Mouse (Mus musculus) CH12.LX (cell line): ENCODE measurements around the gene Dagla. TPM values are rescaled to one million over a fixed set of nuclear protein-coding genes. Genes with fewer than 3 reads are reported as not detected.
A peak's percentile ranks its signal among the peaks of the same experiment; 100 is the strongest.

Source experiments
- DNase-seq: peaks from one replicate; pipeline ENCODE4 v3.0.0-alpha.2; 2013; ENCODE audit errors: extremely low read depth
- H3K27ac ChIP-seq: 2 replicates; pipeline ENCODE4 v1.5.1; 2012; ENCODE audit warnings: low read depth, mild to moderate bottlenecking, control low read depth, moderate library complexity; ENCODE audit not compliant: insufficient read depth
- H3K27me3 ChIP-seq: replicated peaks from 2 replicates; pipeline ENCODE3; 2012; ENCODE audit warnings: inconsistent platforms
- H3K36me3 ChIP-seq, 2 experiments: replicated peaks in 1 of 2; 2 replicates each; pipeline versions ENCODE3 to v1.6.1; 2012; ENCODE audit warnings: inconsistent platforms in 1 of 2, low read length in 1 of 2, mild to moderate bottlenecking in 1 of 2, mixed read lengths in 1 of 2, moderate library complexity in 1 of 2; ENCODE audit not compliant: control insufficient read depth in 1 of 2, insufficient read depth in 1 of 2
- H3K4me1 ChIP-seq, 2 experiments: 2 replicates each; pipeline ENCODE4 v1.6.1; 2012; ENCODE audit warnings: inconsistent platforms in 1 of 2, moderate library complexity in 1 of 2; ENCODE audit not compliant: insufficient read depth in 2 of 2, control insufficient read depth in 1 of 2
- H3K4me2 ChIP-seq: 2 replicates; pipeline ENCODE4 v1.6.1; 2012; ENCODE audit warnings: low read depth, mild to moderate bottlenecking, control low read depth; ENCODE audit not compliant: poor library complexity, insufficient read depth, severe bottlenecking
- H3K4me3 ChIP-seq, 3 experiments: fragments of 150-350 bp in 1 of 3; sonication (generic) in 1 of 3; replicated peaks in 1 of 3; 2 replicates each; pipeline versions ENCODE3 to v1.5.1; 2011 to 2012; ENCODE audit warnings: low read depth in 2 of 3, low read length in 2 of 3, mild to moderate bottlenecking in 2 of 3, moderate library complexity in 2 of 3, control low read depth in 1 of 3, improper control_type of control experiment in 1 of 3, inconsistent platforms in 1 of 3, mixed read lengths in 1 of 3; ENCODE audit not compliant: poor library complexity in 1 of 3
- H3K79me2 ChIP-seq: replicated peaks from 2 replicates; pipeline ENCODE4 v1.6.1; 2012; ENCODE audit warnings: mild to moderate bottlenecking, moderate library complexity; ENCODE audit not compliant: control insufficient read depth, poor library complexity, insufficient read depth, severe bottlenecking; ENCODE audit errors: extremely low read depth
- H3K9ac ChIP-seq: 2 replicates; pipeline ENCODE4 v1.6.1; 2012; ENCODE audit warnings: low read depth, mild to moderate bottlenecking, control low read depth, moderate library complexity; ENCODE audit not compliant: insufficient read depth
- H3K9me3 ChIP-seq: replicated peaks from 2 replicates; pipeline ENCODE3; 2012; ENCODE audit warnings: low read length, inconsistent platforms, mixed read lengths
- BHLHE40 ChIP-seq: IDR thresholded peaks from 2 replicates; pipeline ENCODE4 v1.6.1; 2011; ENCODE audit warnings: mild to moderate bottlenecking, low read depth, low read length, improper control_type of control experiment
- CHD1 ChIP-seq: IDR thresholded peaks from 2 replicates; pipeline ENCODE4 v1.6.1; 2012; ENCODE audit warnings: low read depth, low read length, improper control_type of control experiment, inconsistent platforms
- CHD2 ChIP-seq: IDR thresholded peaks from 2 replicates; pipeline ENCODE4 v1.6.1; 2011; ENCODE audit warnings: low read length, improper control_type of control experiment
- CTCF ChIP-seq, 2 experiments: IDR thresholded peaks in 1 of 2; conservative IDR thresholded peaks in 1 of 2; 2 replicates each; pipeline ENCODE4 v1.5.1; 2011 to 2012; ENCODE audit warnings: low read depth in 2 of 2, low read length in 2 of 2, improper control_type of control experiment in 1 of 2, inconsistent platforms in 1 of 2, mild to moderate bottlenecking in 1 of 2, moderate library complexity in 1 of 2
- E2F4 ChIP-seq: IDR thresholded peaks from 2 replicates; pipeline ENCODE4 v1.6.1; 2011; ENCODE audit warnings: low read depth, low read length, improper control_type of control experiment; ENCODE audit not compliant: insufficient replicate concordance
- ELF1 ChIP-seq: IDR thresholded peaks from 2 replicates; pipeline ENCODE4 v1.6.1; 2014; ENCODE audit warnings: low read depth, mild to moderate bottlenecking, inconsistent platforms, low read length, improper control_type of control experiment
- GABPA ChIP-seq: IDR thresholded peaks from 2 replicates; pipeline ENCODE4 v1.6.1; 2012; ENCODE audit warnings: low read depth, low read length, improper control_type of control experiment, inconsistent platforms; ENCODE audit not compliant: insufficient replicate concordance
- HCFC1 ChIP-seq: IDR thresholded peaks from 2 replicates; pipeline ENCODE4 v1.6.1; 2012; ENCODE audit warnings: low read depth, mild to moderate bottlenecking, inconsistent platforms, low read length, improper control_type of control experiment
- JUN ChIP-seq: IDR thresholded peaks from 2 replicates; pipeline ENCODE4 v1.6.1; 2011; ENCODE audit warnings: low read depth, mild to moderate bottlenecking, low read length, improper control_type of control experiment, moderate library complexity; ENCODE audit not compliant: insufficient read depth
- JUND ChIP-seq: conservative IDR thresholded peaks from 2 replicates; pipeline ENCODE4 v1.6.1; 2011; ENCODE audit warnings: low read depth, low read length, improper control_type of control experiment
- MAZ ChIP-seq: IDR thresholded peaks from 2 replicates; pipeline ENCODE4 v1.6.1; 2012; ENCODE audit warnings: low read depth, mild to moderate bottlenecking, inconsistent platforms, low read length, improper control_type of control experiment, moderate library complexity
- NELFE ChIP-seq: IDR thresholded peaks from 2 replicates; pipeline ENCODE4 v1.6.1; 2011; ENCODE audit warnings: low read depth, low read length, improper control_type of control experiment
- PAX5 ChIP-seq: IDR thresholded peaks from 2 replicates; pipeline ENCODE4 v1.6.1; 2012; ENCODE audit warnings: low read length, inconsistent platforms, mixed read lengths
- POLR2AphosphoS2 ChIP-seq: IDR thresholded peaks from 2 replicates; pipeline ENCODE4 v1.6.1; 2011; ENCODE audit warnings: low read depth, low read length, improper control_type of control experiment
- SIN3A ChIP-seq: IDR thresholded peaks from 2 replicates; pipeline ENCODE4 v1.6.1; 2012; ENCODE audit warnings: low read length, improper control_type of control experiment, inconsistent platforms
- SMC3 ChIP-seq: IDR thresholded peaks from 2 replicates; pipeline ENCODE4 v1.6.1; 2011; ENCODE audit warnings: low read depth, low read length, improper control_type of control experiment
- UBTF ChIP-seq: IDR thresholded peaks from 2 replicates; pipeline ENCODE4 v1.6.1; 2012; ENCODE audit warnings: low read depth, mild to moderate bottlenecking, inconsistent platforms, low read length, improper control_type of control experiment, moderate library complexity
- USF1 ChIP-seq: IDR thresholded peaks from 2 replicates; pipeline ENCODE4 v1.6.1; 2014; ENCODE audit warnings: low read depth, mild to moderate bottlenecking, inconsistent platforms, low read length, improper control_type of control experiment
- ZC3H11A ChIP-seq: IDR thresholded peaks from 2 replicates; pipeline ENCODE4 v1.6.1; 2012; ENCODE audit warnings: low read depth, mild to moderate bottlenecking, inconsistent platforms, low read length, improper control_type of control experiment
- ZMIZ1 ChIP-seq: IDR thresholded peaks from 2 replicates; pipeline ENCODE4 v1.6.1; 2012; ENCODE audit warnings: low read depth, mild to moderate bottlenecking, inconsistent platforms, low read length, improper control_type of control experiment
- ZNF384 ChIP-seq: IDR thresholded peaks from 2 replicates; pipeline ENCODE4 v1.6.1; 2012; ENCODE audit warnings: low read depth, low read length, improper control_type of control experiment, inconsistent platforms
- dilution Hi-C: fragments of 300-500 bp; cut with MboI; formaldehyde crosslinking; loops from 2 replicates; pipeline ENCODE4 v1.14.3; 2020; ENCODE audit warnings: low sequenced_read_pairs; ENCODE audit not compliant: extremely low pct_unique_long_range_greater_than_20kb, extremely low pct_ligation_motif_present
- in situ Hi-C: fragments of 300-500 bp; cut with MboI; formaldehyde crosslinking; loops from 3 replicates; pipeline ENCODE4 v1.14.3; 2019; ENCODE audit warnings: low sequenced_read_pairs, low pct_ligation_motif_present, low pct_unique_long_range_greater_than_20kb, mixed read lengths
- polyA plus RNA-seq: library from polyadenylated mRNA; unstranded; fragments of >175 nt; gene quantifications from 2 replicates; pipeline ENCODE4 v1.2.1, GENCODE M21; 2012; ENCODE audit warnings: low read depth; ENCODE audit not compliant: insufficient read length
- total RNA-seq, 2 experiments: library from RNA; depleted of rRNA; stranded (reverse); fragments of 300-350 nt in 1 of 2; fragments of >200 nt in 1 of 2; gene quantifications; 2 replicates each; pipeline ENCODE4 v1.2.3; 2012 to 2014

Gene Dagla
- total and polyA plus RNA-seq, 3 experiments = 0.21 to 0.55 TPM; not detected in 1

- no peaks in the 10 kb centered on the region for H3K79me2 ChIP-seq
- no peak within 1 kb of the TSS for H3K9ac ChIP-seq
- in situ Hi-C loops = no loop called here
- no peak within 1 kb of the TSS for H3K27ac ChIP-seq
- peaks cover 0 to 3% of the 10 kb centered on the region in 2 experiments; a peak in 2 of 4 replicates for H3K4me1 ChIP-seq
- peak within 1 kb of the TSS in 1 of 3 experiments; percentile 41 for H3K4me3 ChIP-seq
- TF ChIP-seq JUN (no peak), SMC3 (peak; percentile 36), CTCF (conservative IDR thresholded peaks at IDR 0.05 in 1 of 2, IDR thresholded peaks at IDR 0.05 in 1 of 2; ENCODE audit: low read depth in 2 of 2, low read length in 2 of 2) (peak in 1 of 2 experiments; percentile 99; a peak in 2 of 4 replicates)
- TF ChIP-seq, all 38 proteins: peak for 2
- DNase-seq = no peak
- Histone ChIP-seq H3K27me3 (peaks cover 61% of the 10 kb centered on the region), H3K9me3 (no peaks in the 10 kb centered on the region), H3K36me3 (no peaks in the 10 kb centered on the region), H3K4me2 (peak within 1 kb of the TSS; percentile 27; the same call in 1 of the 2 replicates)
- dilution Hi-C loops = no loop called here
These were observed 63.9 kb downstream of the Dagla start, which contains the start of gene Myrf for GRCm38 (mm10) chr19:10240654-10241305. Gene Myrf, minus strand, starts transcription at chr19:10240748.

- Histone ChIP-seq H3K4me1 (peaks cover 0 to 3% of the 10 kb centered on the region in 2 experiments; a peak in 2 of 4 replicates), H3K9me3 (no peaks in the 10 kb centered on the region), H3K4me2 (peak overlapping the region; percentile 27; the same call in 1 of the 2 replicates), H3K27me3 (peaks cover 64% of the 10 kb centered on the region), H3K27ac (no peak overlapping the region), H3K36me3 (no peaks in the 10 kb centered on the region), H3K79me2 (no peaks in the 10 kb centered on the region), H3K9ac (no peak overlapping the region), H3K4me3 (peak overlapping the region in 1 of 3 experiments; percentile 41)
- dilution Hi-C loops (no loop called here), in situ Hi-C loops (no loop called here)
- DNase-seq = no peak
- TF ChIP-seq ZNF384 = no peak
- TF ChIP-seq CTCF (conservative IDR thresholded peaks at IDR 0.05 in 1 of 2, IDR thresholded peaks at IDR 0.05 in 1 of 2; ENCODE audit: low read depth in 2 of 2, low read length in 2 of 2) = no peak
- no peak for TF ChIP-seq ZC3H11A
- TF ChIP-seq SIN3A = no peak
- no peak for TF ChIP-seq JUND
- no peak for TF ChIP-seq BHLHE40
- TF ChIP-seq PAX5 = no peak
- TF ChIP-seq ZMIZ1 = no peak
- TF ChIP-seq POLR2AphosphoS2 = no peak
These were observed 64.6 kb downstream of the Dagla start for GRCm38 (mm10) chr19:10239975-10240653.

GRCm38 (mm10) chr19:10239419-10239818, 65.3 kb downstream of the Dagla start:
- DNase-seq = no peak
- Histone ChIP-seq H3K4me2 (no peak overlapping the region), H3K27me3 (peaks cover 66% of the 10 kb centered on the region), H3K4me1 (no peaks in the 10 kb centered on the region), H3K4me3 (no peak overlapping the region), H3K9ac (no peak overlapping the region), H3K27ac (no peak overlapping the region), H3K9me3 (no peaks in the 10 kb centered on the region), H3K79me2 (no peaks in the 10 kb centered on the region), H3K36me3 (no peaks in the 10 kb centered on the region)
- dilution Hi-C loops (no loop called here), in situ Hi-C loops (no loop called here)
- TF ChIP-seq USF1 (no peak), HCFC1 (no peak), CTCF (conservative IDR thresholded peaks at IDR 0.05 in 1 of 2, IDR thresholded peaks at IDR 0.05 in 1 of 2; ENCODE audit: low read depth in 2 of 2, low read length in 2 of 2) (no peak), MAZ (no peak), UBTF (no peak), CHD2 (no peak), CHD1 (no peak), ELF1 (no peak), POLR2AphosphoS2 (no peak), SIN3A (no peak), ZMIZ1 (no peak), GABPA (no peak), JUN (no peak), NELFE (no peak), E2F4 (no peak)
